Mouse (Mus musculus) ovary, adult 10 weeks (tissue): Measurements from ENCODE around the gene Tnrc6c. TPM values are rescaled to one million over a fixed set of nuclear protein-coding genes. Genes with fewer than 3 reads are reported as not detected.

Experiments
- polyA plus RNA-seq: library from polyadenylated mRNA; stranded (reverse); fragments of 350-450 nt; fragmentation: Illumina TruSeq; extraction: RNeasy Lipid Tissue Mini Kit (QIAGEN cat#74804); gene quantifications from one replicate; pipeline ENCODE4 v1.2.3, GENCODE M21; 2014

Tnrc6c gene
- 12.9 TPM for polyA plus RNA-seq

DNA sequence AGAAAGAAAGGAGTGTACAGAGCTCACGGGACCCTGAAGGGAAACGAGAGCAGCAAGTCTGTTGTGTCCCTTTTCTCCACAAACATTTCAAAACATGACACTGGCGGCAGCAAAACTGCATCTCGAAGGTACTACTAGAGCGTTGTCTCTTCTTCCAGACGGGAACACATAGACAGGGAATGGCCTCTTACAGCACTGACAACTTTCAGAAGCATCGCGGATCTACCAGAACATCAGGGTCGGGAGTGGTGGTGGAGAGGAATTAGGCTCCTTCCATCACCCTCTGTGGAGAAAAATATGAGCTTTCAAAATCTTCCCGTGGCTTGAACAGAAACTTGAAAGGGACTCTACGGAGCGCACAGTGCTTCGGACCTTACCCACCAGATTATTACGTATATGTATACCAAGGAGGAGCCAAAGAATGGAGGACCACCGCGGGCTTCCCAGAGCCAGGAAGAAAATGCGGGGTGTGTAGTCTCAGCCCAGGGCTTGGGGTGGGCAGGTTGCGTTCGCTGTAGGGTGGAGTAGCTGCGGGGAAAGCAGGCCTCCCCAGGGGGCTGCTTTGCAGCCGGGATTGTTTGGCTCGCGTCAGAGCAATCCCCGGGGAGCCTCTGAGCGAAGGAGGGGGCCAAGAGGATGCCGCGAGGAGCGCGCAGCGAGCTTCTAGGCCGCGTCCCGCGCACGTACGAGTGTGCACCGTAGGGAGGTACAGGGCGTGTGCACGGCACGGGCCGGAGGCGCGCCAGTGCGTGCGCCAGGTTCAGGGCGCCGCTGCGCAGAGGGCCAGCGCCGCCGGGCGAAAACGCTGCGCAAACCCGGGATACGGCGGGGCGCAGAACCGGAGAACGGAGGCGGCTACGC, at the start of gene Tnrc6c:
Gene Tnrc6c (plus strand): TSS at position 799 of the 861 bp plus-strand sequence.

DNA sequence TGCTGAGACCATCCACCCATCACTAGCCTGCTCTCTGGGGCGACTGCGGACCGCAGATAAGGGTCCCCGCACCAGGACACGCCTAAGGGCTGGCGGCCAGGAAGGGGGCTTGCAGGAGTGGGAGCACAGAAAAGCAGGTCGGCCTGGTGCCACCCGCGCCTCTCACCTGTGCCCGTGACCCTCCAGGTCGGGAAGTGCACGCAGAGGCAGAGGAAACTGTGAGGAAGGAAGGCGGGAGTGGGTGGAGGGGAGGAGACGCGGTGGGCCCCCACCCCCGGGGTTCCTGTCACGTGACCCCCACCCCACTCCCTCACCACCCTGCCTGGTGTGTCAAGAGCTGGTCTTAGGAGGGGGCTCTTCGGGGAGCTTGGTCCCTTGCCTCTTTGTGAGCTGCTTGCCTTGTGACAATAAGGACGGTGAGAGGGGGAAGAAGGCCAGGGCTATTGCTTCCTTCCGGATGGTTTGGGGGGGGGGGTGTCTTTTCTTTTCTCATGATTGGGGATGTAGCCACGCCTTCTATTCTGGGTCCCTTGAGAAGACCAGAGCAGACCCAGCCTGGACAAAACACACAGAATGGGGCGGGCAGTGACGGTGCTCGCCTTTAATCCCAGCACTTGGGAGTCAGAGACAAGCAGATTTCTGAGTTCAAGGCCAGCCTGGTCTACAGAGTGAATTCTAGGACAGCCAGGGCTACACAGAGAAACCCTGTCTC, 128.1 kb downstream of the Tnrc6c start, which contains the start of the genes Tmc8 and Tmc6:
Gene Tmc8 (plus strand): TSS at position 84 of the 712 bp plus-strand sequence.
Gene Tmc6 (minus strand): TSS at position 206 of the 712 bp plus-strand sequence.

DNA sequence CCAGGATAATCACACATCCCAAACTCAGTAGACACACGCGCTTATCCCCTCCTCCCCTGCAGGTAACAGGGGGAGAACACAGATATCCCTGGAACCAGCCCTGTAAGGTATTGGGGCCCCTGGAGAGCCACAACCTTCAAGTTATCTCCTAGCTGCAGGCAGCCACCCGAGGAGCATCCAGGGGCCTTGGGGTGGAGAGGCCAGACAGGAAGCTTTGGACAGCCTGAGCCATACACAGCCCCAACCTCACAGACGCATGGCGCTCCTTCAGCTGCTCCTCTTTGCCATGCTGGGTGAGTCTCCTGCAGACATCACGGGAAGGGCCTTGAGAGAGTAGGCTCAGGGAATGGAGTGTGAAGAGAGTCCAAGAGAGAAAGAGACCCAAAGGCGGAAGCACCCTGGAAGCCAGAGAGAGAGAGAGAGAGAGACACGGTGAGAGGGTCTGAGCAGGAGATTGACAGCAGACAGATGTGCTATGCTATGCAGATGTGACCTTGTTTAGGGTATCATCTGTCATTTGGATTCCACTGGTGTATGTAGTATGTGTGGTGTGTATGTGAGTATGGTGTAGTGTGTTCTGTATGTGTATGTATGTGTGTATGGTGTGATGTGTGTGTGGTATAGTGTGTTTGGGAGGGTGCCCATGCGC, 143.5 kb downstream of the Tnrc6c start, which contains the start of gene 6030468B19Rik:
Gene 6030468B19Rik (plus strand): TSS at position 150 of the 649 bp plus-strand sequence.

DNA sequence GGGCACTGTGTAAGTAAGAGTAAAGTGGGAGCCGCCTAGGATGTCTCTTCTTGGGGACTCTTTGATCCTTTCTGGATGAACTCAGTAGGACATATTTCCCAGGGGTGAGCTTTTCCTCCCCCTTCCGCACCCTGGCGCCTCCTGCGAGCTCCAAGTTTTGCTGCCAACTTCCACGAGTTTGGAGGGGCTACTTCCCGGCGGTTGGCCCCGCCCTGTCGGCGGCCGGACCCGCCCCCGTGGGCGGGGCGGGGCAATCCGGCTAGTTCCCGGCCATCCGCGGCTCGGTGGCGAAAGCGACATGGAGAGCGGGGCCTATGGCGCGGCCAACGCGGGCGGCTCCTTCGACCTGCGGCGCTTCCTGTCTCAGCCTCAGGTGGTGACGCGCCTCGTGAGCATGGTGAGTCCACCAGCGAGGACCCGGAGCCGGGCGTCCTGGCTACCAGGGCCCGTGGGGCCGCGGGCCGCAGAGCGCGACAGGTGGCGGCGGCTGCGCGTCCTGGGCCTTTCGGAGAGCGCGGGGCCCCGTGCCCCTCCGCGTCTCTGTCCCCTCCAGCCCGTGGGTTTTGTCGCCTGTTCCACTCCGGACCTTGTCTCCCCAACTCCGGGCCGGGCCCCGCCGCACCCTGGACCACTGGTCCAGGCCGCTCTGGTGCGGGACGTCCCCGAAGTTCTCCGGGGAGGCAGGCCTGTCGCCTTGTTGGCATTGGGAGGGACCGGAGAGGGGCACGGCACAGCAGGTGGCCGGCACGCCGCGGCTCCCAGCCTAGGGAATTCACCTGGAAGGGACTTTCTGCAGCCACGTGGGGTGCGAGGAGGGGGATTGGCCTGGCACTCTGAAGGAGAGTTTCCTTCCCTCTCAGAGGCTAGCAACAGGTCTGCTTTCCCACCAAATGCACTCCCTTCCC, 155.6 kb downstream of the Tnrc6c start, which contains the start of the genes Gm20708 and Syngr2:
Gene Gm20708 (plus strand): TSS at position 262 of the 905 bp plus-strand sequence.
Gene Syngr2 (plus strand): TSS at position 262 of the 905 bp plus-strand sequence.

Other genes with a start within 250 kb of the Tnrc6c start
- not detected for gene Gm11733, start 169.9 kb upstream of the Tnrc6c start, polyA plus RNA-seq
- gene Tmc8, start 127.8 kb downstream of the Tnrc6c start, polyA plus RNA-seq = 0.23 TPM
- 0.54 TPM for gene Tmc6, start 127.9 kb downstream of the Tnrc6c start, polyA plus RNA-seq
- gene 6030468B19Rik, start 143.4 kb downstream of the Tnrc6c start, polyA plus RNA-seq = not detected
- 1.8 TPM for gene Gm20708, start 155.4 kb downstream of the Tnrc6c start, polyA plus RNA-seq
- 3.2 TPM for gene Syngr2, start 155.4 kb downstream of the Tnrc6c start, polyA plus RNA-seq
- gene Afmid, start 171.6 kb downstream of the Tnrc6c start, polyA plus RNA-seq = 0.40 TPM
- gene Tk1, start 171.8 kb downstream of the Tnrc6c start, polyA plus RNA-seq = not detected
- gene Birc5, start 195.0 kb downstream of the Tnrc6c start, polyA plus RNA-seq = 41.2 TPM
- not detected for gene Tmem235, start 206.5 kb downstream of the Tnrc6c start, polyA plus RNA-seq
- gene Tha1, start 219.2 kb downstream of the Tnrc6c start, polyA plus RNA-seq = not detected